Mouse (Mus musculus) neural tube, embryonic 12.5 days (tissue): Measurements from ENCODE around the gene Gin1. TPM values are rescaled to one million over a fixed set of nuclear protein-coding genes. Genes with fewer than 3 reads are reported as not detected.

Experiments used
- ATAC-seq: fragments of 200-750 bp; cut with Nextera tagmentation; 2 replicates; pipeline ENCODE4 v1.8.0; 2017; ENCODE audit warnings: low read depth, mild to moderate bottlenecking, moderate TSS enrichment, moderate library complexity; ENCODE audit not compliant: low FRiP score
- H3K27ac ChIP-seq: fragments of 300-500 bp; sonication (generic); 2 replicates; pipeline ENCODE4 v1.5.1; 2016
- H3K27me3 ChIP-seq: fragments of 300-500 bp; sonication (generic); replicated peaks from 2 replicates; pipeline ENCODE4 v1.6.1; 2016; ENCODE audit warnings: mild to moderate bottlenecking
- H3K36me3 ChIP-seq: fragments of 300-500 bp; sonication (generic); 2 replicates; pipeline ENCODE4 v1.6.1; 2016; ENCODE audit warnings: mild to moderate bottlenecking
- H3K4me1 ChIP-seq: fragments of 300-500 bp; sonication (generic); 2 replicates; pipeline ENCODE4 v1.6.1; 2016
- H3K4me2 ChIP-seq: fragments of 300-500 bp; sonication (generic); replicated peaks from 2 replicates; pipeline ENCODE4 v1.6.1; 2016; ENCODE audit warnings: mild to moderate bottlenecking
- H3K4me3 ChIP-seq: fragments of 300-500 bp; sonication (generic); 2 replicates; pipeline ENCODE4 v1.5.1; 2016
- H3K9ac ChIP-seq: fragments of 300-500 bp; sonication (generic); 2 replicates; pipeline ENCODE4 v1.6.1; 2016; ENCODE audit warnings: mild to moderate bottlenecking
- H3K9me3 ChIP-seq: fragments of 300-500 bp; sonication (generic); 2 replicates; pipeline ENCODE4 v1.6.1; 2016; ENCODE audit warnings: mild to moderate bottlenecking
- WGBS: fragments of 180-500 bp; shearing (Covaris S2); methylation state at CpG from one replicate; pipeline ENCODE4 v1.1.7; 2016; 5-methylcytosine and 5-hydroxymethylcytosine counted together
- polyA plus RNA-seq: library from polyadenylated mRNA; unstranded; fragments of >200 nt; fragmentation: Nextera tagmentation; extraction: Ambion mirVana; gene quantifications from 2 replicates; pipeline ENCODE4 v1.2.1, GENCODE M21; 2016

Gin1 gene
- polyA plus RNA-seq, 1 experiment from 2014 or later, result 20.2 TPM

DNA sequence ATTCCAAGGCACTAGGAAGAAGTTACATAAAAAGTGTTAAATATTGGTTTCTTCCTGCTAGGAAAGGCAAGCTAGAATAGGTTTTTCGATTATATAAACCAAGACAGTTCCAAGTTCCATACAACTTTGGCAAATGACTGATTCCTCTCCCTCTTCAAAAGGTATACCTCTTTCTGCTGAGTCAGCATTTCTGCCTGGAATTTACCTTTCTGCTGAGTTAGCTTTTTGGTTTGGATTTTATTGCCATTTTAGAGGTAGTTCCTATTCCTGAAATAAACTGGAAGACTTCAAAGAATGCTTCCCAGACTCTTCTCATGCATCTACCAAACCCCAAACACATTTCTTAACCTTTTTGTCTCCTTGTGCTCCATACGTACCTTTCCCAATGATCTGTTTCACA is 1.9 kb upstream of the Gin1 start:
- Histone ChIP-seq H3K27me3 (no peaks in the 10 kb centered on the region), H3K27ac (no peak overlapping the region), H3K4me1 (peaks cover 20% of the 10 kb centered on the region), H3K9ac (no peak overlapping the region), H3K4me3 (no peak overlapping the region), H3K36me3 (no peaks in the 10 kb centered on the region), H3K9me3 (no peaks in the 10 kb centered on the region), H3K4me2 (peak overlapping the region; percentile 72)
- WGBS, result 87% methylated on average over 2 of the region's 2 CpGs
- ATAC-seq, result no peak

DNA sequence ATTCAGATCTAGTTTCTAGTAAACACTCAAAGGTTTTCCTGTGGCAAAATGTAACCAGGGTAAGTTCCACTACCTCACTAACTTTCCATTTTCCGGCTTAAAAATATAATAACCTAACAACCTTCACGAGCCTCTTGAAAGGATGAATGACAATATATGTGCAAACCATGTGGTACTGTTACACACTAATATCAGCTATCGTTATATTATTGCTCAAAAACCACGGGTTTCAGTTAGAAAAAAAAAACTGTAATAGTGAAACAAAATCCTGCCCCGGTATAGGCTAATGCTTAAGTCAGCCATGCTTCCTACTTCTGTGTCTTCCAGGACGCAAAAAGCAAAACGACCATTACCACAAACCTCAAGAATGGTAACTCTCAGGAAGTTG is 1.1 kb upstream of the Gin1 start:
- Histone ChIP-seq H3K4me1 (peaks cover 20% of the 10 kb centered on the region), H3K27ac (no peak overlapping the region), H3K9ac (peak overlapping the region; percentile 82), H3K4me3 (peak overlapping the region; percentile 86), H3K9me3 (no peaks in the 10 kb centered on the region), H3K36me3 (no peaks in the 10 kb centered on the region), H3K4me2 (peak overlapping the region; percentile 72), H3K27me3 (no peaks in the 10 kb centered on the region)
- ATAC-seq, result no peak
- WGBS, result 16% methylated on average over 7 of the region's 7 CpGs

DNA sequence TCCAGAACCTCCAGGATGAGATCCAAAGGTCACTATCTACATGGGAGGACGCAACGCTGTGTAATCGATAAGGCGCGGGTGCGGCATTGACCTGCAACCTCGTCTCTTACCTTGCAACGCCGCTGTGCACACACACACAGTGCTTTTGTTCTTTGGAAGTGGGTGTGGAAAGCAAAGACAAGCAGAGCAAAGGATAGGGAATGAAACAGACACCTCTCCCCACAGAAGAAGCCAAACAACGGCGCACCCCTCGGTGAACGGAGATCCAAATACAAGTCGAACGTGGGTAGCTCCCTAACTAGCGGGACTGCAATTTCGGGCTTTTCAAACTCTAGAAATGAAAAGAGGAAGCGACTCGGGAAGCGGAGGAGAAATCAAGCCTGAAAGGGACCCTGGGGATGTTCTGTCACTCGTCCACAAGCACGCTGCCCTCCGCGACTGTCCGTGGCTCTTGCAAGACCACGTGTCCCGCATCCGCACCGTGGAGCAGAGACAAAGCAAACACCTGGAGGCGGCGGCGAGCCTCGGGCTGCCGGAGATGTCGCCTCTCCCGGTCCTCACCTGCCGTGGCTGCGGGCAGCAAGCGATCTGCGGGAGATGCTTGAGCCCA is 573 bp upstream of the Gin1 start:
- no peaks in the 10 kb centered on the region for H3K9me3 ChIP-seq
- WGBS, result under 1% methylated on average over 40 of the region's 40 CpGs
- no peaks in the 10 kb centered on the region for H3K27me3 ChIP-seq
- H3K36me3 ChIP-seq, result no peaks in the 10 kb centered on the region
- H3K27ac ChIP-seq, result peak overlapping the region; percentile 59; the same call in 1 of the 2 replicates
- H3K9ac ChIP-seq, result peak overlapping the region; percentile 82
- ATAC-seq, result peak; percentile 80
- peaks cover 20% of the 10 kb centered on the region for H3K4me1 ChIP-seq
- H3K4me2 ChIP-seq, result peak overlapping the region; percentile 72
- peak overlapping the region; percentile 86 for H3K4me3 ChIP-seq

DNA sequence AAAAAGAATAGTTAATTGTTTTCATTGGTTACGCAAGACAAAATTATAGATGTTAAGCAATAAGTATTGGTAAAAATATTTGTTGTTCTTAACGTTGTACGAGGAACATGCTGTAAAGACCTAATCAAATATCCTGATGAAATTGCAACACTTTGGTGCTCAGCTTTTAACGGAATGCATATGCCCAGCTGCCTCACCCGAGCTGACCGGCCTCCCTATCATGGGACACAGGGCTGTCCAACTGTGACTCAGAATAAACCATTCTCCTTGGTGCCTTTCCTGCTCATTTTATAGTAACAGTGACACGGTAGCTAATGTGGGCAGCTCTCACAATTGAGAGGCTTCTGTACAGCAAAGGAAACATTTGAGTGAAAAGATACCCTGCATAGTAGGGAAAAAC is 1.1 kb downstream of the Gin1 start:
- peaks cover 3% of the 10 kb centered on the region; the same call in 1 of the 2 replicates for H3K36me3 ChIP-seq
- WGBS, result 72% methylated on average over 7 of the region's 7 CpGs
- H3K9ac ChIP-seq, result no peak overlapping the region
- no peak for ATAC-seq
- no peak overlapping the region for H3K27ac ChIP-seq
- no peaks in the 10 kb centered on the region for H3K9me3 ChIP-seq
- peaks cover 20% of the 10 kb centered on the region for H3K4me1 ChIP-seq
- peak overlapping the region; percentile 72 for H3K4me2 ChIP-seq
- H3K27me3 ChIP-seq, result no peaks in the 10 kb centered on the region
- H3K4me3 ChIP-seq, result no peak overlapping the region

DNA sequence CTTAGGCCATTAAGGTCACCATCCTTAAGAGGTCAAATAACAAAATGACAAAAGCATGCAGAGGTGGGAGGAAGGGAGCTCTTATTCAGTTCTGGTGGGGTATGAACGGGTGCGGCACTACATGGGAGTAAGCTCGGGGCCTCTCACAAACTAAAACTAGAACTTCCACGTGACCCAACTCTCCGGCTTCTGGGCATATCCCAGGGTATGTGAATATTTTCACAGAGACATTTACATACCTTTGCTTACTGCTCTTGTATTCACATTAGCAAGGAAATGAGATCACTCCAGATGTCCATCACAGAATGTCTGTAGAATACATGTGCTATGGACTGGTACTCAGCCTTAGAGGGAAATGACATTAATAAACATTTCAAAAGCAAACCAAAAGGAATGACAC is 1.8 kb downstream of the Gin1 start:
- H3K4me1 ChIP-seq, result peaks cover 20% of the 10 kb centered on the region
- no peaks in the 10 kb centered on the region for H3K9me3 ChIP-seq
- no peak overlapping the region for H3K4me3 ChIP-seq
- ATAC-seq, result no peak
- H3K9ac ChIP-seq, result no peak overlapping the region
- WGBS, result 91% methylated on average over 5 of the region's 5 CpGs
- H3K36me3 ChIP-seq, result peaks cover 3% of the 10 kb centered on the region; the same call in 1 of the 2 replicates
- no peaks in the 10 kb centered on the region for H3K27me3 ChIP-seq
- no peak overlapping the region for H3K27ac ChIP-seq
- H3K4me2 ChIP-seq, result no peak overlapping the region

DNA sequence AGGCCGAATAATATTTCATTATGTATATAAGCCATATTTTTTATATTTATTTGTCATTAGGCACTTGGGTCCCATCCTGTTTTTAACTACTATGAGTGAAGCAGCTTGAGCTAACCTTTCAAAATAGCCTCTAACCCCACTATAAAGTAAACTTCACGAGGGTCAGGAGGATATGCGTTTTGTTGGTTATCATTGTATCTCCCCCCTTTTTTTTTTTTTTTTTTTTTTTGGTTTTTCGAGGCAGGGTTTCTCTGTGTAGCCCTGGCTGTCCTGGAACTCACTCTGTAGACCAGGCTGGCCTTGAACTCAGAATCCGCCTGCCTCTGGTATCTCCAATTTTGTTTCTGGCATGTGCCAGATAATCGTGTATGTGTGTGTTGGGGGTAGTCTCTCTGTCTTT is 3.4 kb downstream of the Gin1 start:
- H3K27ac ChIP-seq, result no peak overlapping the region
- ATAC-seq, result no peak
- WGBS, result 86% methylated on average over 6 of the region's 6 CpGs
- no peak overlapping the region for H3K4me2 ChIP-seq
- no peaks in the 10 kb centered on the region for H3K27me3 ChIP-seq
- H3K36me3 ChIP-seq, result peaks cover 3% of the 10 kb centered on the region; the same call in 1 of the 2 replicates
- no peak overlapping the region for H3K9ac ChIP-seq
- no peak overlapping the region for H3K4me3 ChIP-seq
- 0 out of 2 replicates have a peak, but pooled peaks cover 6% of the 10 kb centered on the region for H3K4me1 ChIP-seq
- H3K9me3 ChIP-seq, result no peaks in the 10 kb centered on the region

DNA sequence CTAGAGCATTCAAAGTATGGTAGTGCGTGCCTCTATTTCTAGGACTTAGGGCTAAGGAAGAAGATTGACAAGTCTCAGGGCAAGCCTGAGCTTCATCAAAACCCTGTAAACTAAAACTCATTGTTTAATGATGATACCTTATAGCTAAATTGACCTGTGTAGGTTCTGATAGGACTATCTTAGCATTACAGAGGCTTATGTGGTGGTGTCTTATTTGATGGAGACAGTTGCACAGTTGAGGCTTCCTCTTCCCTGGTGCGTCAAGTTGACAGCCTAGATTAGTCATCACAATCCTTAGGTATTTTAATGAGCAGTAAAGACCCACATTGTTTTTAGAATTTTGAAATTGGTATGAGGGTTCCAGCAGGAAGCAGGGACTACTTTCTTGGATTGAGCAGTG is 4.0 kb downstream of the Gin1 start:
- no peak overlapping the region for H3K9ac ChIP-seq
- H3K27me3 ChIP-seq, result no peaks in the 10 kb centered on the region
- ATAC-seq, result no peak
- H3K27ac ChIP-seq, result no peak overlapping the region
- H3K4me2 ChIP-seq, result no peak overlapping the region
- 96% methylated on average over 2 of the region's 2 CpGs for WGBS
- peaks cover 3% of the 10 kb centered on the region; the same call in 1 of the 2 replicates for H3K36me3 ChIP-seq
- H3K9me3 ChIP-seq, result no peaks in the 10 kb centered on the region
- H3K4me1 ChIP-seq, result 0 out of 2 replicates have a peak, but pooled peaks cover 3% of the 10 kb centered on the region
- H3K4me3 ChIP-seq, result no peak overlapping the region

DNA sequence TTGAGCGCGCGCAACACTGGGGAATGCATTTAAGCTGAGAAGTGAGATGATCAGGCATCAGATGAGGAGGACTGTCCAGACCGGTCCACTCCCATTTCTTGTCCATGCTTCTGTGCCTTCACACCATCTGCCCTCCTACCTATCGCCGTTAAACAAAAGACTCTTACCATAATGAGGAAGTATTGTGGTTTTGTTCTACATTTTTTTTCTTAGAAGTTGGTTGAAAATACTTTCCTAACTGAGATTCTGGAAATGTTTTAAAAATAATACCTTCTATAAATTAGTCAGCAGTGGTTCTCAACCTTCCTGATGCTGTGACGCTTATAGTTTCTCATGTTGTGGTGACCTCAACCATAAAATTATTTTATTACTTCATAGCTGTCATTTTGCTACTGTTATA is 11.7 kb downstream of the Gin1 start:
- H3K27me3 ChIP-seq, result no peaks in the 10 kb centered on the region
- no peaks in the 10 kb centered on the region for H3K4me1 ChIP-seq
- H3K27ac ChIP-seq, result no peak overlapping the region
- H3K36me3 ChIP-seq, result no peaks in the 10 kb centered on the region
- H3K9me3 ChIP-seq, result no peaks in the 10 kb centered on the region
- H3K4me2 ChIP-seq, result no peak overlapping the region
- no peak for ATAC-seq
- no peak overlapping the region for H3K4me3 ChIP-seq
- WGBS, result 93% methylated on average over 7 of the region's 7 CpGs
- no peak overlapping the region for H3K9ac ChIP-seq

DNA sequence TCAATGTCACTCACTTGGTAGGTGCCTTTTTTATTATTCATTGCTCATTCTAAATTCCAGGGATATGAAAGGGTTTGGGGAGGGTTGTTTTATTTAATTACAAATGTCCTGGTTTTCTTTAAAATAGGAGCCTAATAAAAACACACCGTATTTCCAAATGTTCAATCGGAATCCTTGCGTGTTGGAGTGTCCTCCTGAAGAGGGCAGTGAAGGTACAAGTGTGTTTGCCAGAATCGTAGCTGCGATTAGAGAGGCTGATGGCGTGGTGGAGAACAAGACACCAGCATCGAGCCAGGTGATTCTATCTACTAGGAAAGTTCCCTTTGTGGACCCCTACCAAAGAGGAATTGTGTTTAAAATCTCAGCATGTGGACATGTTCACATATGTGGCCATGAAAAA is 15.0 kb downstream of the Gin1 start:
- no peaks in the 10 kb centered on the region for H3K9me3 ChIP-seq
- no peaks in the 10 kb centered on the region for H3K4me1 ChIP-seq
- no peak overlapping the region for H3K27ac ChIP-seq
- WGBS, result 79% methylated on average over 7 of the region's 7 CpGs
- H3K4me3 ChIP-seq, result no peak overlapping the region
- H3K27me3 ChIP-seq, result no peaks in the 10 kb centered on the region
- ATAC-seq, result no peak
- no peak overlapping the region for H3K9ac ChIP-seq
- H3K4me2 ChIP-seq, result no peak overlapping the region
- H3K36me3 ChIP-seq, result no peaks in the 10 kb centered on the region

DNA sequence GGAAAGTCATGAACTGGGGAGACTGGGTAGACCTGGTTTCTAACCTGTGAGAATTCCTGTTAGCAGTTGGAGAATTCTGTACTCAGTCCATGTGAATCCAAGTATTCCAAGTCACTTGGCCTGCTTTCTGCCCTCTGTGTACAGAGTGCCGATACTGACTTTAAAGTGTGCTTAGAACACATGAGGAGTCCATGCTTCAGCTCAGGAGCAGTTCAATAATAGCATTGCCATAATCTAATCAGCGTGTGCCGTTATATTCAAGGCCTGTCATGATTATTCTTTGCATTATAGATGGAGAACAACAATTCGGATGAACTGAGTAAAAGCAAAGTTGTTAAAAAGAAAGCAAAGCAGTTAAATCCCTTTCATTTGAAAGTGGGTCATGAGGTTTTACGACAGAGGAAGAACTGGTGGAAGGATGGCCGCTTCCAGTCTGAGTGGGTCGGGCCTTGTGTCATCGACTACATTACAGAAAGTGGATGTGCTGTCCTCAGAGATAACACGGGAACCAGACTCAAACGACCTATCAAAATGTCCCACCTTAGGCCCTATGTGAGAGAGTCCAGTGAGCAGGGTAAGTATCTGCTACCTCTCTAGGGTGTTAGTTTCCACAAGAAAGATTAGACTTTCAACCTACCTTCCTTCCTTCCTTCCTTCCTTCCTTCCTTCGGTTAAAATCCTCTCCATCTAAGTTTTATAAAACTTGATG is 15.9 kb downstream of the Gin1 start:
- Histone ChIP-seq H3K4me2 (no peak overlapping the region), H3K27ac (no peak overlapping the region), H3K36me3 (no peaks in the 10 kb centered on the region), H3K9me3 (no peaks in the 10 kb centered on the region), H3K9ac (no peak overlapping the region), H3K27me3 (no peaks in the 10 kb centered on the region), H3K4me3 (no peak overlapping the region), H3K4me1 (no peaks in the 10 kb centered on the region)
- no peak for ATAC-seq
- 84% methylated on average over 11 of the region's 11 CpGs for WGBS

DNA sequence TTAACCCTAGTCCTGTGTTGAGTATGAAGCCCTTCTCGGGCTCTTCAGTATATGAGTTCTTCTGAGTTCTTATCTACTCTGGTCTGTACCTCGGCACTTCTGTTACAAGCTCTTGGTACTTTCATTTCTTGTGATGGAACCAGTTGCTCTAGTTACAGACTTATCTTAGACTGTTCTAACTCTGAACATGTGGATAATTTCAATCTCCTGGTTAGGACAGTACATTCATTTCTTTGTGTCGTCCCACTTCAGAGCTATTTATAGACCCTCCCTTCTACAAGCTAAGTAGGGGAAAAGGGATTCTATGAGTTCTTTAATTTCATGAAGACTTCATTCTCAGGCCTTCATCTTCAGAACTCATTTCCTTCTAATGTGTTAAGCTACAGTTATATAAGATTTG is 17.7 kb downstream of the Gin1 start:
- no peak for ATAC-seq
- no peaks in the 10 kb centered on the region for H3K27me3 ChIP-seq
- H3K4me1 ChIP-seq, result no peaks in the 10 kb centered on the region
- H3K36me3 ChIP-seq, result no peaks in the 10 kb centered on the region
- no peak overlapping the region for H3K4me3 ChIP-seq
- H3K27ac ChIP-seq, result no peak overlapping the region
- no peak overlapping the region for H3K4me2 ChIP-seq
- no peaks in the 10 kb centered on the region for H3K9me3 ChIP-seq
- WGBS, result 92% methylated on average over 3 of the region's 3 CpGs
- H3K9ac ChIP-seq, result no peak overlapping the region

DNA sequence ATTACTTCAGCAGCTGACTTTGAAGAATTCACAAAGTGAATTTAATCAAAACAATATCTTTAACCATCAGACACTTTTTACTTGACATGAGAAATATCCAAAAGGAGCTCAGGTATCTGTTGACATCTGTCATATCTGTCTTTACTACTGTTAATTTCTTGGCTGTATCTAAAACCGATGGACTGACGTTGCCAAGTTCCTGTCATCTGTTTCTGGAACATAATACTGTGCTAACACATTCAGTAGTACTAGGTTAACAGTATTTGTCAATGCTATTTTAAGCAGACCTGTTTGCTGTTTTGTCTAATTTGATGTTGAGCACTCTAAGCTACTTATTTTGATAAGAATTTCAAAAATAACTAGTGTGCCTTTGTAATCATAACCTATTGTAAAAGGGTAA is 18.5 kb downstream of the Gin1 start:
- H3K27me3 ChIP-seq, result no peaks in the 10 kb centered on the region
- 91% methylated on average over 2 of the region's 2 CpGs for WGBS
- peaks cover 4% of the 10 kb centered on the region; the same call in 1 of the 2 replicates for H3K36me3 ChIP-seq
- H3K9me3 ChIP-seq, result no peaks in the 10 kb centered on the region
- no peak overlapping the region for H3K9ac ChIP-seq
- no peak for ATAC-seq
- H3K27ac ChIP-seq, result no peak overlapping the region
- H3K4me2 ChIP-seq, result no peak overlapping the region
- H3K4me3 ChIP-seq, result no peak overlapping the region
- no peaks in the 10 kb centered on the region for H3K4me1 ChIP-seq

DNA sequence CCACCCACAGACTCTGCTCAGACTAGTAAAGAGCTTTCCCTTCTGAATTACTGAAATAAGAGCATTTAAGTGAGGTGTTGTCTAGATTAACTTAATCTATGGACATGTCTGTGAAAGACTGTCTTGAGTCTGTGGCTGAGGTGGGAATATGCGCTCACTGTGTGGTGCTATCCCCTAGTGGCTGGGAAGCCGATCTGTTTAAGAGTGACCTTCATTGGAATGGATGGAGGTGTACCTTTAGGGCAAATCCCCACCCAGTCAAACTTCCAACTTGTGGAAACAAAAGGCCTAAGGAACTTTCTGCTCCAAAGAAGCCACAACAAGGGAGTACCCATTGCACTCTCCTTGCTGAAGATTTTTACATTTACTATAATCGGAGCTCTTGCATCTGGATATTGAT is 24.1 kb downstream of the Gin1 start:
- no peak for ATAC-seq
- H3K36me3 ChIP-seq, result peaks cover 4% of the 10 kb centered on the region; the same call in 1 of the 2 replicates
- H3K4me1 ChIP-seq, result no peaks in the 10 kb centered on the region
- WGBS, result 86% methylated on average over 3 of the region's 3 CpGs
- no peak overlapping the region for H3K9ac ChIP-seq
- no peak overlapping the region for H3K27ac ChIP-seq
- H3K4me3 ChIP-seq, result no peak overlapping the region
- H3K27me3 ChIP-seq, result no peaks in the 10 kb centered on the region
- H3K9me3 ChIP-seq, result no peaks in the 10 kb centered on the region
- H3K4me2 ChIP-seq, result no peak overlapping the region
